Mouse (Mus musculus) spleen, postnatal 36 days (tissue): ENCODE measurements around the gene Cldn6.
A peak's percentile ranks its signal among the peaks of the same experiment; 100 is the strongest.

Source experiments
- DNase-seq, 2 experiments: peaks; one replicate each; pipeline ENCODE4 v3.0.0; 2022; ENCODE audit warnings: low spot score in 2 of 2, mixed read lengths in 1 of 2

Cldn6 gene

GRCm38 (mm10) chr17:23674271-23674952 is 4.6 kb upstream of the Cldn6 start:
- DNase-seq, result no peak

- no peak for DNase-seq
Measured at GRCm38 (mm10) chr17:23675127-23675526, 3.9 kb upstream of the Cldn6 start.

DNA sequence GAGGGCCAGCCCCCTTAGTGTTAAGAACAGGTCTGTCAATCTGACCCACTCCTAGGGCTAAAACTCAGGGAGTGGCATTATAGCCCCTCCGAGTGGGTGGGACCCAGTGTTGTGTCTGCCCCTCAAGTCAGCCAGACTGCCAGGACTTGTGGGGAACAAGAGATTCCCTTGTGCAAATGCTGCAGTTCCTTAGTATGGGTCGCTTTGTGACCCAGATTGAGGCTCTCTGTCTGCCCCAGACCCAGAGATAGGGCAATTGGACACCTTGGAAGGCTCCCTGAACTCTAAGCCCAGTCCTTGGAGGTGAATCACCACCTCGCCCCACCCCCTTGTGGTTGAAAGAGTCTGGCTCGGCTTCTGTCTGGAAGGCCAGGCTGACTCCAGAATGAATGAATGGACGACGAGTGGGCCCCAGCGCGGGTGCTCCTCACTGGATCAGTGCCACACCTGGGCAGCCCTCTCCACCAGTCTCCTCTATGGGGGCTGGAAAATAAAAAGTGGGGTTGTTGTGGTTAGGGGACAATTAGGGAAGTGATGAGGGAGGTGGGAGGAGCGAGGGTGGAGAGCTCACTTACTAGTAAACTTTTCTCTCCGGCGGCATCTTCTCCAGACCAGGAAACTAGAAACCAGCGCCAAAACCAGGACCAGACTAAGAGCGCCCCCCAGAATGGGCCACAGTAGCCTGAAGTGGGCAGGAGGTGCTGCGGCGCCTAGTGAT is 3.3 kb upstream of the Cldn6 start:
- no peak for DNase-seq

DNA sequence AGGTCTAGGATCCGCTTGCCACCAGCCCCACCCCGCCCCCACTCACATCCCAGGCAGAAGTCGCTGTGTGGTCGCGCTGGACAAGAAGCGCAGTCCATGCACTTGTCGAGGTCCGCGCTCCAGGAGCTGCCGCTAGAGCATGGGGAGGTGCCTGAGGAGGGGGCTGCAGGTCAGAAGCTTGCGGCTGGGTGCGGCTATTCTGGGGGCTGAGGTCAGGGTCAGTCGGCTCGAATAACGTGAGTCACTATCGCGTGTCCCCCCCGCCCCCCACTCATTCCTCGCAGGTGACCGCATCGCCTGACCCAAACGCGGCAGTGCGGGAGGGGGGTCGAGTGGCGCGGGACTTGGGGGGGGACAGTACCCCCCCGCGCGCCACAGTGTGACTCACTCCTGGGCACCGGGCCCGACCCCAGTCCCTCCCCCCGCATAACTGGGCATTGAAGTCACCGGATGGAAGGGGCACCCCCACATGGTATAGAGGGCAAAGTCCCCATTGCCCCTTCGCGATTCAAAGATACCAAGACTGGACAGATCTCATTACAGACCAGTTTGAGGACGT is 2.5 kb upstream of the Cldn6 start:
- DNase-seq, result no peak

DNA sequence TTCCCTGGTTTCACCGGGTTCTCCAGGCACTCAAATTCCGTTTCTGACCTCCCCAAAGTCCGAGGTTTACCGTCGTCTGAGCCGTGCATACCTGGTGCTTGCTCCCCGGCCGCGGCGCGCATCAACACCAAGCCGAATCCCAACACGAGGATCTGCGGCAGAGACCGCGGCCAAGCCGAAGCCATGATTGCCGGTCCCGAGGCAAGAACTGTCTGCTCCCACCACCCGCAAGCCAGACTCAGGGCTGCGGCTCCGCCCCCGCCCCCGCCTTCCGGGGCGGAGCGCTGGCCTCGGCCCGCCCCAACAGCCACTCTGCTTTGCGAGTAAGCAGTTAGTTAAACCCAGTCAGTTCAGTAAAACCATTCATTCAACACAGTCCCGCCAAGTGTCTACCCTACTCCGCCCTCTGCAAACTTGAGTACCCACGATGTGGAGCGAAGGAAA is 1.8 kb upstream of the Cldn6 start, which contains the start of gene Tnfrsf12a:
Gene Tnfrsf12a, minus strand, starts transcription at position 233 of the 444 bp plus-strand sequence.
- DNase-seq, result peak; percentile 86 to 89

DNA sequence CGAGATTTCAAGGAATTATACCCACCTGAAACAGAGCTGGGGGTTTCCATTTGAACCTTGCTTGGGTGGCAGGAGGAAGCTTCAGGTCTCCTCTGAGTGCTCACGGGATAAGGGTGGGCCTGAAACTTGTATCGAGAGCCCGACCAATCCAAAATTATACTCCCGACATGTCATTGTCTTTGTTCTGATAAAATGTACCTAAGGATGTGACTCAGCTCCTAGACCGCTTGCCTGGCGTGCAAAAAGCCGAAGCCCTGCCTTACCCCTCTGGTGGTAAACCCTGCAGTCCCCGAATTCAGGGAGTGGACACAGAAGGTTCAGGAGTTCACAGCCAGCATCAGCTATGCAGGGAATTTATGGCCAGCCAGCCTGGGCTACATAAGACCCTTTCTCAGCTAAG is 1.3 kb downstream of the Cldn6 start:
- no peak for DNase-seq

GRCm38 (mm10) chr17:23681086-23681485 is 2.0 kb downstream of the Cldn6 start:
- no peak for DNase-seq

DNA sequence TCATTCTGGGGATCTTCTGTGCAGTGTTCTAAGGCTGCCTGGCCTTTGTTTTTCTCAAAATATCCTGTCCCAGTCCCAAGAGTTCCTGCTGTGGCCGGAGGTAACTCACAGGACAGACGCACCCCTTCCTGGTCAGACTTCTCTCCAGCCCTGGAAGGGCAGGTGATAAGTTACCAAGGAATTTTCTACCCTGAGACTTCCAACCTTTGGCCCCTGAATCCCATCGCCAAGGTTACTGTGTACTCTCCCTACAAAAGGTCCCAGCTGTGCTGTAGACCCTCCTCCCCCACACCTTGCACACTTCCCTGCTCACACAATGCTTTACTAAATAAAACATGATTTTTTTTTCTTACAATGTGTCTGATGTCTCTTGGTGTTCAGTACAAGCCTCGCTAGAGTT is 3.0 kb downstream of the Cldn6 start:
- no peak for DNase-seq

DNA sequence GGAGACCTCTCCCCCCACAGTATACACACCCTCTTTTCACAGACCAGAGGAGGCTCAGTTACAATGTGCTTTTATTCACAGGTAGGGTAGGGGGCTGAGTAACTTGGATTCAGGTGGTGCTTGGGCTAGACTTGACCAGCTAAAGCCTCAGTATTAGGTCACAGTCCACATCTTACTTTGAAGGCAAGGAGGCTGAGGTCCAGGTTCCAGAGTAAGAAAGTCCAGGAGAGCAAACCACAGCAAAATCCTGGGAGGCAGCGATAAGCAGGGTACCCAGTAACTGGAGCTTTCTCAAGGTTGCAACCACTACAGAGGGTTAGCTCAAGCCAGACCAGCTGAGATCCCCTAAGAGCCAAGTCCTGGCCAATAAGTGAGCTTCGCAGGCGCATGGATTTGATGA is 3.5 kb downstream of the Cldn6 start:
- no peak for DNase-seq

GRCm38 (mm10) chr17:23683226-23683625 is 4.2 kb downstream of the Cldn6 start:
- no peak for DNase-seq

DNA sequence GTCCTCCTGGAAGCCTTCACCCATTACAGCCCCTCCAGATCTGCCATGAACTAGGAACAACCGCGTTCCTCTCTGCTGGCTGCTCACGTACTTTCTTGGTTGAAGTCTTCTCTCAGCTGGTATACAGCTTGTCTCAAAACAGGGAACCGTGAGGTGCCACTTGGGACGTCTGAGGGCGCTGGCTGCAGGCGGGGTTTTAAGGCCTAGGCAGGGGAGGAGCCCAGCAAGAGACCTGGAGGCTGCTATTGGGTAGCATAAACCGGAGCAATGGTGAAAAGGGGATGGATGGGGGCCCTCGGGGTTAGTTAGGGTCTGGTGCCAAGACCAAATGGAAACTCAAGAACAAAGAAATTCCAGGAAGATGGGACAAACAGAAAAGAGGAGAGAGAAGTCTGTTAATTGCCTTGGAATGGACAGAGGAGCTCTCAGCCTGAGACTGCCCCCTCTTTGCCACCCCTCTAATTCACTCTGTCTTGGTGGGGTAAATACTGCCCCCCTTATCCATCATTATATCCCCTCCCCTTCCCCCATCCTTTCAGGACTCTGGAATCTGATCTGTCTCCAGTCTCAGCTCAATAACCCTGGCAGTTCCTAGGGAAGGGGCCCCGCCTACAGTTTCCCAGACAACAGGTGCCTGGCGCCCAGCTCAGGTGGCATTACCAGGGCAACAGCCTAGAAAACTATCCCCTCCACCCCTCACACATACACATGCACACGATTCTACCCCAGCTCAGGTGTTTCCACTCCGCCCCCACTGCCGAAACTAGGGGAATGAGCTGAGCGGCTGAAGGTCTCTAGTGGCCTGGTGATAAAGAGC is 5.0 kb downstream of the Cldn6 start, which contains the start of gene Cldn9:
Gene Cldn9, minus strand, starts transcription at position 171 of the 817 bp plus-strand sequence.
- no peak for DNase-seq

DNA sequence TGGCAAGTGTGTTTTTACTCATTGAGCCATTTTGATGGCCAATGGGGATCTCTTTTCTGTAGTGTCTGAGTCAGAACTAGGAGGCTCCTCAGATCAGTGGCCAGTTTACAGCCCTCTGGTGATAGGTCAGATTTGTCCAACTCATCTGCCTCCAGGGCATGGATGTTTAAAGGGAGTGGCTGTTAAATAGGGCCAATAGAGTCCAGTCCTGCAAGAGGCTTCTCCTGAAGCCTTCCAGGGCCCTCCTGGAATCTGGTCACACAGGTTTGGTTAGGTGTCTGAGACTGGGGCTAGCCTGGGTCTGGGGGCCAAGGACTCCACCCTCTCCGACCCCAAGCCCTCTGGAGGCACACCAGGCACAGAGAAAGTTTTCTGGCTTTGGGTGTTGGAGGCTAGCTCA is 15.4 kb downstream of the Cldn6 start:
- no peak for DNase-seq

GRCm38 (mm10) chr17:23695801-23696200 is 16.8 kb downstream of the Cldn6 start:
- DNase-seq, result no peak

DNA sequence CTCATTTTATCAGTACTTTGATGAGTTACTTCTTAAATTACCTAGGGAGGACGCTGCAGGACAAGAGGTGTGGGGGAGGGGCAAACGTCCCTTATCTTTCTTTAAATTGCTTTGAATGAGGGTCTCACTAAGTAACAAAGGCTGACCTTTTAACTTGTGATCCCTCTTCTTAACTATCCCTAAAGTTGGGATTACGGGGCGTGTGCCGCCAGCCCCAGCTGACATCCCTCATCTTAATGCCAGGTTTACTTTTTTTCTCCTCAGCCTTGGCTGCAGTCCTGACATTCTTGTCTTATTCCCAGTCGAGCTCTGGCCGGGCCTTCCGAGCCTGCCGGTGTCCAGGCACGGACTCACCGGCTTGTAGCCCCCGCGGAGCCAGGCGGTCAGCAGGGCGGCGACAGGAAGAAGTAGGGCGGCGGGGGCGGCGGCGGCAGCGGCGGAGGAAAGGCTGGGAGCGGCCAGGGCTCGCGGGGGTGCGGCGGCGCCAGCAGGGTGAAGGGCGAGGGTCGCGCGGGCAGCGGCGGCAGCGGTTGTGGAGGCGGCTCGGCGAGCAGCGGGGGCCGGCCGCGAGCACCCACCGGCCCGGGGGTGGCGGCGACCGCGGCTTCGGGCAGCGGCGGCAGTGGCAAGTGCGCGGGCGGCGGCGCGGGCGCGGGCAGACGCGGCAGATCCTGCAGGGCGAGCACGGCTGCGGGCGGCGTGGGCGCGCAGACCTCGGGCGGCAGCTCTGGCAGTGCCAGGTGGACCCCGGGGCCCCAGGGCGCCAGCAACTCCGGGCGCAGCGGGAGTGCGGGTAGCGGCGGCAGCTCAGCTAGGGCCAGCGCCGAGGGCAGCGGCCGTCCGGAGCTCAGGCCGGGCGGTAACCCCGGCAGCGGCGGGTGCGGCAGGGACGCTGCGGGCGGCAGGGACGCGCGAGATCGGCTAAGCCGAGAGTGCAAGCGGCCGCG is 20.4 kb downstream of the Cldn6 start:
- DNase-seq, result no peak

DNA sequence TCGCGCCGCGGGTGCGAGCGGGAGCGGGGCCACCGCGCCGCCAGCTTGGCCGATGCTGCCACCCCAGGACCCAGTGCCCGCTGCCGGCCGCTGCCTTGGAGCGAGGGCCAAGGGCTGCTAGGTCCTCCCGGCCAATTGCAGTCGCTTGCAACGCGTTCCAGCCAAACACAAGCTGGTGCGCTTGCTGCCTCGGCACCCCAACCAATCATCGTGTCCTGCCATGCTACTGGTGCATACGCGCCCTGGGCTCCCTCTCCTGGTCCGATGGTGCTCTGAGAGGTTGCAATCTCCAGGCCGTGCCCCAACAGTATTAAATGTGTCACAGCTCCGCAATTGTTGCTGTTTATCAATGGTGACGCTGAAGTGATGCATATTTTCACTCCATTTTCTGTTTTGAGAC is 21.0 kb downstream of the Cldn6 start:
- peak; percentile 83 to 84 for DNase-seq

DNA sequence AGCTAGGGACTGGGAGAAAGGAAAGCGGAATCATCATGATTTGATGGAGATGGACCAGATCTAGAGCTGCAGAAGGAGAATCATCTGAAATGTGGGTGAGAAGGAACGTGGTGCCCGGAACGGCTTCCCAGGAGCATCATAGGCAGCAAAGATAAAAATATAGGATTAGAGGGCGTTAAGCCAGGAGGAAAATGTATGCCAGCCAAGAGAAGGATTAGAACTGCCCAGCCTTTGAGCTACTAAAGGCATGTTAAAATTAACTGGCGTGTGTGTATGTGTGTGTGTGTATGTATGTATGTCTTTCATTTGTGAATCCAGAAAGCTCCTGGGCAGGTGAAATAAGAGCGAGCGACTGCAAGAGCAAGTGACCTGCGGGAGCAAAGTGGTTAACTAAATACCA is 24.3 kb downstream of the Cldn6 start:
- no peak for DNase-seq

DNA sequence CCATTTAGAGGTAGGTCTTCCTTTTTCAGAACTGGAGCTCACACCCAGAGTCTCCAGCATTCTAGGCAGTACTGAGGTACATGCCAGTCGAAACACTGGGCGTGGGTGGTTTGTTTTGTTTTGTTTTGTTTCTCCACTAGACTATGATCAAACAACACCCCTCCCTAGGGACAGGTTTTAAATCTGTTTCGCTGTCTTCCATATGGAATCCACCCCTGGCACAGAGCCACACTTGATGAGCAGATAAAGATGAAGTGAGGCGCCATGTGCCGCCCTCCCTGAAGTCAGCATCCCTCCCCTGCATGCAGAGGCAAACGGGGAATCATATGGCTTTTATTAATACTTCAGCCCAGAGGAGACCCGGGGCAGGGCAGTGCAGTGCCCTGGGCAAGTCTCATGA is 25.7 kb downstream of the Cldn6 start:
- no peak for DNase-seq

DNA sequence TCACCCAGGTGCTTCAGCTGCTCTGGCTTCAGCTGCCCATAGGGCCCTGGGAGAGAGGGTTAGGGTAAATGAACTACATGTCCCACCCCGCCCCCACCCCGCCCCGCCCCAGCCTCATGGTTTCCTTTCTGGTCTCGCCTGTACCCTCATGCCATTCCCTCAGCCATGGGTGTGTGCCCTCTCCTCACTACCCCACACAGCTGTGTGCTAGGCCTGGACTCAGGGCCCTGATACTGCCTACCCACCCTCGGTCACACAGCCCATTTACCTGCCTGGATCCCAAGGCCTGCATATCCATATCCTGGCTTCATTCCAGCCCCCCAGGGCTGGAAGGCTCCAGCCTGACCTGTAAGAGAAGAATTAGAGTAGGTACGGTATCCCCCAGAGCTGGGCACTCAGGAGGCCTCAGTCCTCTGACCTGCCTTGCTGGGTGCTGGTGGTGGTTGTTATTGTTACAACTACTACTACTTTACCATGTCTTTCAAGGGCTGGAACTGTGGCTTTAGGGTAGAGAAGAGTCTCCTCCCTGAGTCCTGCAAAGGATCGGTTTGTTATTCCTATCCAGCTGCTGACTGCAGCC is 26.6 kb downstream of the Cldn6 start:
- no peak for DNase-seq

GRCm38 (mm10) chr17:23706212-23706611 is 27.2 kb downstream of the Cldn6 start:
- peak; percentile 47 to 56 for DNase-seq

DNA sequence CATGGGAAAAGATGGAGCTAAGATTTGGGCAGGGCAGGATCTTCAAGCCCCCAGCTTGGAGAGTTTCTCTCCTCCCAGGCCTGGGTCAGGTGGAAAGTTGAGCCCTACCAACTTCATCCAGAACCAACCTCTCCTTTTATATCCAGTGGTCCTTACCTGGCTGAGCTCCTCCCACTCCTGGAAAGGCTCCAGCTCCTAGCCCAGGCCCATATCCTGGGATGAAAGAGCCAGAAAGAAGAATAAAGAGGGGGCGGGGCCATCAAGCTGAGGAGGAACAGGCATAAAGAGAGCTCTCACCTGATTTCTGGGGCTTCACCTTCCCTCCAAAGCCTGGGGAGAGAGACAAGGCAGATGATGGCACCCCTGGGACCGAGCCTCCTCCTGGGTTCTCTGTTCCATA is 38.0 kb downstream of the Cldn6 start:
- DNase-seq, result no peak

- no peak for DNase-seq
Measured at GRCm38 (mm10) chr17:23719455-23719854, 40.4 kb downstream of the Cldn6 start.
